Mouse (Mus musculus) limb, embryonic 15.5 days (tissue): Measurements from ENCODE around the gene Gm21969. TPM values are rescaled to one million over a fixed set of nuclear protein-coding genes. Genes with fewer than 3 reads are reported as not detected.

Experiments used
- ATAC-seq: fragments of 200-750 bp; cut with Nextera tagmentation; 2 replicates; pipeline ENCODE4 v1.8.0; 2017; ENCODE audit warnings: low read depth, moderate TSS enrichment; ENCODE audit not compliant: insufficient number of reproducible peaks, low FRiP score, low TSS enrichment
- H3K27ac ChIP-seq: fragments of 300-500 bp; sonication (generic); 2 replicates; pipeline ENCODE4 v1.5.1; 2015; ENCODE audit warnings: moderate library complexity, mild to moderate bottlenecking, inconsistent platforms
- H3K27me3 ChIP-seq: fragments of 300-500 bp; sonication (generic); 2 replicates; pipeline ENCODE4 v1.6.1; 2015; ENCODE audit warnings: inconsistent platforms
- H3K36me3 ChIP-seq: fragments of 300-500 bp; sonication (generic); 2 replicates; pipeline ENCODE4 v1.6.1; 2015; ENCODE audit warnings: inconsistent platforms
- H3K4me1 ChIP-seq: fragments of 300-500 bp; sonication (generic); 2 replicates; pipeline ENCODE4 v1.6.1; 2015; ENCODE audit warnings: inconsistent platforms
- H3K4me2 ChIP-seq: fragments of 300-500 bp; sonication (generic); 2 replicates; pipeline ENCODE4 v1.6.1; 2015; ENCODE audit warnings: mild to moderate bottlenecking, inconsistent platforms
- H3K4me3 ChIP-seq: fragments of 300-500 bp; sonication (generic); 2 replicates; pipeline ENCODE4 v1.5.1; 2015; ENCODE audit warnings: mild to moderate bottlenecking, inconsistent platforms
- H3K9ac ChIP-seq: fragments of 300-500 bp; sonication (generic); 2 replicates; pipeline ENCODE4 v1.6.1; 2015; ENCODE audit warnings: inconsistent platforms
- H3K9me3 ChIP-seq: fragments of 300-500 bp; sonication (generic); 2 replicates; pipeline ENCODE4 v1.6.1; 2016; ENCODE audit warnings: inconsistent platforms
- WGBS: fragments of 180-500 bp; shearing (Covaris S2); methylation state at CpG from one replicate; pipeline ENCODE4 v1.1.7; 2015; 5-methylcytosine and 5-hydroxymethylcytosine counted together
- polyA plus RNA-seq: library from polyadenylated mRNA; unstranded; fragments of >200 nt; fragmentation: Nextera tagmentation; extraction: Ambion mirVana; gene quantifications from 2 replicates; pipeline ENCODE4 v1.2.1, GENCODE M21; 2015

The Gm21969 gene
- polyA plus RNA-seq, 1 experiment from 2014 or later = not detected

DNA sequence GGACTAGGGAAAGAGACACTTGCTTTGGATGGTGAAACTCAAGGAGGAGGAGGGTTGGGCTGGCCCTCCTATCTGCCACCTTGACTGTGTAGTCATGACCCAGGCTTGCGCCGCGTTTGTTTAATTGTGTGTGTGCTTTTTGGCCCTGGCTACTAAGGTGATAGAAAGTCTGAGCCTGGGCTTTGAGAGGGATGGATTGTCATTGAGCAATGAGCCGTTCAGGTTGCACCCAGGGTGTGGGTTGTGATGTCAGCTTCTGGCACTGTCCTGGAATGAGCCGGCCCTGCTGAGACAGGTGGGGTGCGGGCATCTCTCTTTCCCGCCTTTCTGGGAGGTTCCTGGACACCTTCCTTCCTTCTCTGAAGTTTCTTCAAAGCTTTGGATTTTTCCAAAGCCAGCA, 26.0 kb upstream of the Gm21969 start:
- H3K9me3 ChIP-seq = no peaks in the 10 kb centered on the region
- no peak overlapping the region for H3K27ac ChIP-seq
- no peaks in the 10 kb centered on the region for H3K36me3 ChIP-seq
- H3K9ac ChIP-seq = peak overlapping the region; percentile 26; the same call in 1 of the 2 replicates
- peak overlapping the region; percentile 94 for H3K4me2 ChIP-seq
- H3K27me3 ChIP-seq = 0 out of 2 replicates have a peak, but pooled peaks cover 5% of the 10 kb centered on the region
- peaks cover 72% of the 10 kb centered on the region for H3K4me1 ChIP-seq
- no peak for ATAC-seq
- WGBS = 75% methylated on average over 7 of the region's 7 CpGs
- H3K4me3 ChIP-seq = peak overlapping the region; percentile 85

DNA sequence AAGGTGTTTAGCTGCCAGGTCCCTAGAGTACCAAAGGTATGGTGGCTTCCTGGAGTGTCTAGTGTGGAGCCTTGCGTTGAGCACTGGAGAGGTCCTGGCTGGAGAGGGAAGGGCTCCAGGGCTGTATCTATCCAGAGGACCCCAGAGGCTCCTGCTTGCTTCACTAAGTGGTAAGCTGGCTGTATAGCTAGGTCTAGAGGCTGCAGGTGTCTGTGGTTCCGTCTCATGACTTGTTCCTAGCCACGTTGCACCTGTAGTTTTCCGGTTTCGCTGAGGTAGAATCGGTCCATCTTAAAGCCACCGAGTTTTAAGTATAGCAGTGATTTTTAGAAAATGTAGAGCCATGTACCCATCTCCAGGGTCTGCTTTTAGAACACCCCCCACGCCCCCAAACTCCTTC, 24.6 kb upstream of the Gm21969 start:
- H3K27ac ChIP-seq = no peak overlapping the region
- H3K27me3 ChIP-seq = 0 out of 2 replicates have a peak, but pooled peaks cover under 1% of the 10 kb centered on the region
- H3K4me1 ChIP-seq = peaks cover 86% of the 10 kb centered on the region
- H3K9ac ChIP-seq = no peak overlapping the region
- H3K4me3 ChIP-seq = no peak overlapping the region
- no peaks in the 10 kb centered on the region for H3K9me3 ChIP-seq
- ATAC-seq = no peak
- 84% methylated on average over 8 of the region's 8 CpGs for WGBS
- no peak overlapping the region for H3K4me2 ChIP-seq
- H3K36me3 ChIP-seq = no peaks in the 10 kb centered on the region

DNA sequence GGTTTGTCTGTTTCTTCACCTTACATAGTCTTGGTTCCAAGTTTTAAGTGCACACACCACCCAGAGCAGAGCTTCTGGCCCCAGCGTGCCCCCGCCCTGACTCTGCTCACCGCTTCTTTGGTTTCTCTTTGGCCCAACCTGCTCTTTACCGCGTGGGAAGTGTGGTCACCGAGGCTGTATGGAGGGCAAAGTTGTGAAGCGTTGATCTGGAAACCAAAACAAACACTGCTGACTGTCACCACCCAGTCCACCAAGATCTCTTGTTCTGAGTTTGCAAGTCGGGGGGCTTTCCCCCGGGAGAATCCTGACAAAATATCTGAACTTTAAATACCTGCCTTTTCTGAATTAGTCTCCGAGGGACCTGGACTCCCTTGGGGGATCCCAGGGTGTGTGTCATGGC, 24.0 kb upstream of the Gm21969 start:
- ATAC-seq = no peak
- Histone ChIP-seq H3K9me3 (no peaks in the 10 kb centered on the region), H3K9ac (0 out of 2 replicates have a peak overlapping the region, but pooled peaks have one; percentile 0), H3K4me1 (peaks cover 83% of the 10 kb centered on the region), H3K27me3 (no peaks in the 10 kb centered on the region), H3K36me3 (no peaks in the 10 kb centered on the region), H3K27ac (no peak overlapping the region; the same call in 1 of the 2 replicates), H3K4me3 (no peak overlapping the region), H3K4me2 (no peak overlapping the region)
- 53% methylated on average over 10 of the region's 10 CpGs for WGBS

DNA sequence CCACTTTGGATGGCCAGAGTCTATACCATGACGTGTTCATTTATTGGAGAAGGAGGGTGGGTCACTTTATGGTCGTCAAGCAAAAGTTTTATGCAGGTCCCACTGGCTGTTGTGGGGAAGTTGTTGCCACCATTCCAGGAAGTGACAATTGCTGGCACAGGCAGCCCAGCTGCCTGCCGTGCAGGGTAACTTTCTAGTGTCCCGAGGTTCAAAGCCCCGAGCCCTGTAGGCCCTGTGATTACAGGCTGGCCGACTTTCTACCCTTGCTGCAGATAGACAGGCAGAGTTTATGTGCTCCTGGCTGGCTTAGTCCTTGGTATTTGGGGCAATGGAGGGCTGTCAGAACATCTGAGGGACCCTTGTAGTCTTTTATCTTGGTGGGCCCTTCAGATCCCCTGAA, 23.5 kb upstream of the Gm21969 start:
- Histone ChIP-seq H3K4me1 (peaks cover 85% of the 10 kb centered on the region), H3K9me3 (no peaks in the 10 kb centered on the region), H3K36me3 (no peaks in the 10 kb centered on the region), H3K4me2 (no peak overlapping the region), H3K27ac (peak overlapping the region; percentile 83; the same call in 1 of the 2 replicates), H3K9ac (no peak overlapping the region), H3K27me3 (no peaks in the 10 kb centered on the region), H3K4me3 (no peak overlapping the region)
- WGBS = 31% methylated on average over 6 of the region's 6 CpGs
- no peak for ATAC-seq

DNA sequence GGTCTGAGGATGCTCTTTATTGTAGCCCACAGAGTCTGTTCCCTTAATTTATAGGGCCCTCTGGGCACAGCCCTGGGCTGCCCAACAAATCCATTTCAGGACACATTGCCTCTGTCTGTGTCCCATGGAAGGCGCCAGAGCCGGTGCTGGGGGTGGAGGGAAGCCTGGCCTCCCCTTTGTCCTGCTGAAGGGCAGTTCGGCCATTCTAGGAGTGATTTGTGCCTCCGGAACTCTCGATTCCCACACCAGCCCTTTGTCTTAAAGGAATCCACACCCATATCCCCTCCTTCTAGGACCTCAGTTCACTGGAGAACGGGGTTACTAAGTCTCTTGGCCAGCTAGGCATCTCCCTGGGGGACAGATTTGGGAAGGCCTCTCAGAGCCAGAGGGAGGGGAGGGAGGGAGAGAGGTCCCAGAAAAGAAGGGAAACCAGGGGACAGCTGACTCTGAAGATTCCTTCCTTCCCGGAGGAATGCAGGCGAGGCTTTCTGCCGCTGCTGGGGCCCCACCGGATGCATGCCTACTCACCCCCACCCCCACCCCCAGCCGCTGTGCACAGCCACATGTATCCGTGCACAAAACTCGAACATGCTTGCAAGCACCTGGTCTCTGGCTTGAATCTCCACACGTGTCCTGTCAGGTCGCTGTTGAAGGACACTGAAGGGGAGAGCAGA, 22.2 kb upstream of the Gm21969 start:
- Histone ChIP-seq H3K4me3 (peak overlapping the region; percentile 7; the same call in 1 of the 2 replicates), H3K4me2 (peak overlapping the region; percentile 28), H3K4me1 (peaks cover 89% of the 10 kb centered on the region), H3K36me3 (no peaks in the 10 kb centered on the region), H3K9ac (no peak overlapping the region), H3K27me3 (no peaks in the 10 kb centered on the region), H3K9me3 (no peaks in the 10 kb centered on the region), H3K27ac (peak overlapping the region; percentile 83)
- 5% methylated on average over 15 of the region's 15 CpGs for WGBS
- ATAC-seq = no peak

DNA sequence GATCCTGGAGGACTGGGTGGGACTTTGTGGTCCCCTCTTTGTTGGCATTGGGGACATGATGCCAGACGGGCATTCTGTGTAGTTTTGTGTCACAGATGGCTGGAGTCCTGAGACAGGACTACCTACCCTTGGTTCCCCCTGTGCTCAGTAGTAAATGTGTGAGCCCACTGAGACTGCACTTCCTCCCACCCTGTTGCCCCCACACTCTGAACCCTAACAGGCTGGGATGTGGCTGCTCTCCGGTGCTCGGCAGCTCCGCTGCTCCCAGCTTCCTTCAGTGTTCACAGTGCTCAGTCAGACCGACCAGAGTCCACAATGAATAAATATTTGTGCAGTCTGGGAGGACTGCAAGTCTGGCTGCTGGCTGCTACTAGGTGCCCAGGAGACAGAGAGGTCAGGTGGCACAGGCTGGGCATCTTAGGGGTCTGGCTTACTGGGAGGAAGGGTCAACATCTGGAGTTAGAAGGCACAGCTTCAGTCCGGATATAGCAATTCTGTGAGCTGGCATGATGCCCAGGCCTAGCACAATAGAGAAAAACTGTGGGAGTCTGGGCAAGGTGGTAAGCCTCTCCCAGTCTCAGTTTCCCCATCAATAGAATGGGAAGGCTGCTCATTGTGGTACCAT, 21.4 kb upstream of the Gm21969 start:
- H3K27ac ChIP-seq = peak overlapping the region; percentile 83
- no peaks in the 10 kb centered on the region for H3K27me3 ChIP-seq
- 13% methylated on average over 6 of the region's 6 CpGs for WGBS
- H3K4me3 ChIP-seq = peak overlapping the region; percentile 7; the same call in 1 of the 2 replicates
- H3K9me3 ChIP-seq = no peaks in the 10 kb centered on the region
- peak overlapping the region; percentile 28 for H3K4me2 ChIP-seq
- H3K36me3 ChIP-seq = no peaks in the 10 kb centered on the region
- no peak for ATAC-seq
- H3K9ac ChIP-seq = no peak overlapping the region
- H3K4me1 ChIP-seq = peaks cover 84% of the 10 kb centered on the region

DNA sequence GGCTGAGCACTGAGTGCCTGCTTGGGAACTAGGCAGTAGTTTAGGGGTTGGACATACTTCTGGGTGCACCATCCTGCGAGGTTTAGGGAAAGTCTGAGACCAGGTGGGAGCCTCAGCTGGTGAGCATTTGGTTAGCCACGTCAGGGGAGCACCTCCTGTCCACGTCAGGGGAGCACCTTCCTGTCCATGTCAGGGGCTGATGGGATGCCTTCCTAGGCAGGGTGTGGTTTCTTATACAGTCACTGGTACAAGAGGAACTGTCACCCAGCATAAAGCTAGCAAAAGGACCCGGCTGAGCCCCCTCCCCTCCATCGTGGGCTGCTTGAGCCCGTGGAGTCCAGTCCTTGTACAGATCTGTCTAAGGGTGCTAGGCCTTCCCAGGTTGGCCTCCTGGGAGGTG, 20.6 kb upstream of the Gm21969 start:
- 68% methylated on average over 6 of the region's 6 CpGs for WGBS
- H3K36me3 ChIP-seq = no peaks in the 10 kb centered on the region
- H3K27ac ChIP-seq = peak overlapping the region; percentile 83
- H3K9me3 ChIP-seq = no peaks in the 10 kb centered on the region
- peaks cover 79% of the 10 kb centered on the region for H3K4me1 ChIP-seq
- ATAC-seq = no peak
- H3K4me2 ChIP-seq = no peak overlapping the region
- no peak overlapping the region for H3K4me3 ChIP-seq
- H3K27me3 ChIP-seq = no peaks in the 10 kb centered on the region
- no peak overlapping the region for H3K9ac ChIP-seq

DNA sequence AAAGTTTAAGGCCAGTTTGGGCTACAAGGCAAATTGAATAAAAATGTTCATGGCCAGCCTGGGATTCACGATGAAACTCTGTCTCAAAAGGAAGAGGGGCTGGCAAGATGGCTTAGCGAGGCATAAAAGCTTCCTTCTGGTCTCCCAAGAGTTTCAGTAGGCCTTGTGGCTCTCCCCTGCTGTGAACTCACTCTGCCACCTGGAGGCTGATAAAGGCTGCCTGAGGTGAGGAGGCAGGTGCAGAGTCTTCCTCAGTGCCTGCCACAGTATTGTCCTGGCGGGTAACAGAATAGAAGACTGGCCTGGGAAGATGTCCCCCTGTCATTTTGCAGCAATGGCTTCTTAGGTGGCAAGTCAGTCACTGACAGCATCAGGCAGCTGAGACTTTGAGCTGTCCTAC, 20.1 kb upstream of the Gm21969 start:
- H3K27ac ChIP-seq = peak overlapping the region; percentile 22; the same call in 1 of the 2 replicates
- ATAC-seq = no peak
- no peaks in the 10 kb centered on the region for H3K27me3 ChIP-seq
- no peaks in the 10 kb centered on the region for H3K9me3 ChIP-seq
- H3K4me3 ChIP-seq = no peak overlapping the region
- 55% methylated on average over 3 of the region's 3 CpGs for WGBS
- H3K4me2 ChIP-seq = no peak overlapping the region
- no peak overlapping the region for H3K9ac ChIP-seq
- H3K36me3 ChIP-seq = no peaks in the 10 kb centered on the region
- peaks cover 83% of the 10 kb centered on the region for H3K4me1 ChIP-seq

DNA sequence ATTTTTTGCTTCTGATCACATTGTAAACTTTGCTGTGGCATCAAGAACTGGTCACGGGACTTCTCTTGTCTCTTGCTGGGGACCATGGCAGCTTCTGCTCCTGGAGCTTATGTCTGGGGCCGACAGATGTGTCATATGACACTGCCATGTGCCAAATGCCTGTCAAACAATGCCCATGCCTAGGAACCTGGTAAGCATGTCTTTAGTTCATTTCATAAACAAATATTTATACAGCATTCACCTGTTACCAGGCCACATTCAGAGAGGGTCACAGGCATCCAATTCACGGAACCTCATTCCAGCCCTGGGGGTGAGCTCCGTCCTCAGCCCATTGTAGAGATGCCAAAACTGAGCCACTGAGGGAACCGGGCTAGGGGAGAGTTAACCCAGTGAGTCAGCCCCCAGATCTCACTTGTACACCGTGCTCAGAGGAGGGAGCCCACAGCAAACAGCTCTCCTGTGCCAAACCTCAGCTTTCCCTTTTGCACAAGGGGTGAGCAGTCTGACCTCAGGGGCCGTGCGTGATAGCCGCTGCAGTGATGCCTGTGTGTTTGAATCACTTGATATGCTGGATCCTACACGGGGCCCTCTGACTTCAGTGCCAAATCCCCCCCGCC, 19.2 kb upstream of the Gm21969 start:
- H3K27me3 ChIP-seq = no peaks in the 10 kb centered on the region
- H3K36me3 ChIP-seq = no peaks in the 10 kb centered on the region
- H3K4me2 ChIP-seq = no peak overlapping the region
- no peaks in the 10 kb centered on the region for H3K9me3 ChIP-seq
- H3K4me1 ChIP-seq = peaks cover 82% of the 10 kb centered on the region
- 80% methylated on average over 11 of the region's 11 CpGs for WGBS
- H3K27ac ChIP-seq = no peak overlapping the region
- H3K9ac ChIP-seq = no peak overlapping the region
- H3K4me3 ChIP-seq = no peak overlapping the region
- ATAC-seq = no peak

DNA sequence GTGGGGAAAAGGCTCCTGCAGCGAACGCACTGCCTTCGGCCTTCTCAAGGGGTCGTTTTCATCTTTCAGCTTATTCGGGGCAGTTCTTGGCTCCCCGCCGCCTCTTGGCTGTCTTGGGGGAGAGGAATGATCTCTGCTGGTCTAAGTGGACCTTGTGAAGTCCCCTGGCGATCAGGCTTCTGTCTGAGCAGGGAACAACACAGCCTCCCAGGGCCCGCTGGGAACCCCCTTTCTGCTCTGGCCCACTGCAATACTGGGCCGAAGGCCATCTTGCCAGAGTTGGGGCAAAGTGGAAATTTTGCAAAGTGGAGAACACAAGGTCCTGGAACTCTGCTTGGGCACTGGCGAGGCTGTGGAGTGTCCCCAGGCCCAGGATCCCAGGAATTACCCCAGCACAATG, 18.3 kb upstream of the Gm21969 start:
- Histone ChIP-seq H3K4me3 (no peak overlapping the region), H3K27me3 (no peaks in the 10 kb centered on the region), H3K9ac (no peak overlapping the region), H3K4me1 (peaks cover 77% of the 10 kb centered on the region), H3K36me3 (no peaks in the 10 kb centered on the region), H3K4me2 (no peak overlapping the region), H3K9me3 (no peaks in the 10 kb centered on the region), H3K27ac (no peak overlapping the region)
- no peak for ATAC-seq
- 81% methylated on average over 11 of the region's 11 CpGs for WGBS

DNA sequence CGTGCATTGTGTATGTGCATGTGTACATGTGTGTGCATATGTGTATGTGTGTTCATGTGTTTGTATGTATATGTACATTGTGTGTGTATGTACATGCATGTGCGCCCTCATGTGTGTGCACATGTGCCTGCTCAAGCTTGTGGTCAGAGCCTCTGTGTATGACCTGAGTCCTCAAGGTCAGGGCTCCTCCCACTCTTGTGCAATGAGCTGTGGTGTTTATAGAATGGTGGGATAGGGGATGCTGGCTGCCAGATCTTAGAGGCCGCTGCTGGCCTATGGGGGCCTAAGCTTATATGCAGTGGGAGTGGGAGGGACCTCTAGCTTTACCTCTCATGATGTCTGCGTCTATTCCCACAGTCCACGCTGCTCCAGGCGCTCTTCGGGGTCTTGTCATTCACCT, 17.3 kb upstream of the Gm21969 start:
- H3K4me1 ChIP-seq = peaks cover 77% of the 10 kb centered on the region
- no peak overlapping the region for H3K4me3 ChIP-seq
- 89% methylated on average over 7 of the region's 7 CpGs for WGBS
- no peak for ATAC-seq
- no peak overlapping the region for H3K4me2 ChIP-seq
- H3K9me3 ChIP-seq = no peaks in the 10 kb centered on the region
- H3K36me3 ChIP-seq = no peaks in the 10 kb centered on the region
- no peak overlapping the region for H3K27ac ChIP-seq
- H3K27me3 ChIP-seq = no peaks in the 10 kb centered on the region
- H3K9ac ChIP-seq = no peak overlapping the region

DNA sequence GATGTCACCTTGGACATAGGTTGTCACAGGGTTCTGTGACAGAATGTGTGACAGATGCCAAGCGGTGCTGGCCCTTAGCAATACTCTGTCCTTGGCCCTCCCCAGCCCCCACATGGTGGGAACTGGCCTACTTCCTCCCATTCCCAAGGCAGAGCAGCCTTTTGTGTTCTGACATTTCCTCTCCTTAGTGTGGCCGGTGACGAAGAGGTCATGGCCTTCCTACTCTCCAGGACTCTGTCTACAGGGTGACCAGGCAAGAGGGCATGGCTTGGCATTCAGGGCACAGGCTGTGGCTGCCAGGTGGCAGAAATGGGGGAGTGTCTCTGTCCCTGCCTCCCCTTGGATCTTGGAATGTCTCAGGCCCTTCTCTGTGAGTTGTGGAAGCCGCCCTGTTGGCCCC, 15.6 kb upstream of the Gm21969 start:
- H3K9me3 ChIP-seq = no peaks in the 10 kb centered on the region
- H3K36me3 ChIP-seq = no peaks in the 10 kb centered on the region
- H3K27ac ChIP-seq = peak overlapping the region; percentile 38
- no peaks in the 10 kb centered on the region for H3K27me3 ChIP-seq
- WGBS = 75% methylated on average over 4 of the region's 4 CpGs
- ATAC-seq = no peak
- H3K9ac ChIP-seq = no peak overlapping the region
- no peak overlapping the region for H3K4me2 ChIP-seq
- H3K4me3 ChIP-seq = no peak overlapping the region
- peaks cover 70% of the 10 kb centered on the region for H3K4me1 ChIP-seq
